19 mouse cellular contexts compared by ENCODE assay signal in the genomic region with DNA sequence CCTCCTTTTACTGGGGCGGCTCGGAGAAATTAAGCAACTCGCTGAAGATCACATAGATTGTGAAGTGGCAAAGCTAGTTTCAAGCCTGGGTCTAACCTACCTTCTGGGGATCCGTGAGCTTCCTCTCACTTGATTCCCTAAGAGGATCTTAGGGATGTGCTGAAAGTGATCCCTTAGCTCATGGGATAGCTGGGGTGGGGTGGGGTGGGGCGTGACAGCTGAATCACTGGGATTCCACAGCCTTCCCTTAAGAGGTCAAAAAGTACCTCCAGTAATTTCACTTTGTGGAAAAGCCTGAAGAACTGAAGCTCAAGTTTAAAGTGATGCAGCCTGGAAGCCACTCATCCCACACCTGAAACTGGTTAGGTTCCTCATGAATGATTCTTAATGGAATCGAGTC. TPM values are rescaled to one million over a fixed set of nuclear protein-coding genes. Genes with fewer than 3 reads are reported as not detected.
DNase-seq lines count a peak whose midpoint lies in the region; ATAC-seq and TF ChIP-seq lines count a peak whose summit lies in the region.
"Had no signal": no experiment of that assay in that cellular context is flagged by ENCODE, and none has a peak within 500 bp of the region (broad histone marks: within the 10 kb centered on the region; RNA-seq: fewer than 3 reads in every experiment).

No protein-coding gene starts in this region.

- H3K27ac ChIP-seq in forebrain, embryonic 14.5 days (ENCODE audit: low read depth, low read length): peak overlapping the region; percentile 16; the same call in 1 of the 2 replicates
- H3K27ac ChIP-seq in forebrain, embryonic 13.5 days: no peak overlapping the region
- H3K27ac ChIP-seq in kidney, adult 2 months (ENCODE audit: insufficient read depth, low read depth, low read length): 0 out of 2 replicates have a peak overlapping the region, but pooled peaks have one; percentile 17
- H3K27ac ChIP-seq in kidney, embryonic 14.5 days (ENCODE audit: low read depth, low read length): no peak overlapping the region
- 0 out of 2 replicates have a peak overlapping the region, but pooled peaks have one; percentile 9 for H3K27ac ChIP-seq in midbrain, embryonic 10.5 days (replicated peaks)
- H3K27ac ChIP-seq in midbrain, embryonic 11.5 days (ENCODE audit: low read depth, low read length): no peak overlapping the region
- H3K27ac ChIP-seq: embryonic facial prominence, embryonic 12.5 days; heart, embryonic 13.5 days; hindbrain, embryonic 15.5 days had no signal

- TF ChIP-seq CTCF in kidney, adult 2 months (conservative IDR thresholded peaks at IDR 0.05; ENCODE audit: insufficient read depth, insufficient read length, low read depth, low read length): no peak

- no peak for ATAC-seq in forebrain, embryonic 14.5 days
- no peak for ATAC-seq in forebrain, embryonic 13.5 days
- no peak for ATAC-seq in kidney, embryonic 14.5 days (ENCODE audit: low FRiP score, low TSS enrichment)
- ATAC-seq in midbrain, embryonic 11.5 days (ENCODE audit: low FRiP score): no peak
- ATAC-seq: inflammation-experienced regulatory T-cells, adult 6 months; intestine, postnatal 0 days had no signal

- H3K27me3 ChIP-seq in forebrain, embryonic 14.5 days (replicated peaks; ENCODE audit: control insufficient read depth, insufficient read depth, low read length): no peaks in the 10 kb centered on the region
- H3K27me3 ChIP-seq in forebrain, embryonic 13.5 days: no peaks in the 10 kb centered on the region
- no peaks in the 10 kb centered on the region for H3K27me3 ChIP-seq in kidney, adult 2 months (replicated peaks; ENCODE audit: control insufficient read depth, insufficient read depth, low read length)
- H3K27me3 ChIP-seq in kidney, embryonic 14.5 days (ENCODE audit: control insufficient read depth, insufficient read depth, low read length): no peaks in the 10 kb centered on the region
- H3K27me3 ChIP-seq in midbrain, embryonic 10.5 days (ENCODE audit: low read depth, poor library complexity, severe bottlenecking): no peaks in the 10 kb centered on the region
- H3K27me3 ChIP-seq in midbrain, embryonic 11.5 days (ENCODE audit: control insufficient read depth, insufficient read depth, low read length): no peaks in the 10 kb centered on the region
- H3K27me3 ChIP-seq: CH12.LX; embryonic facial prominence, embryonic 12.5 days; heart, embryonic 13.5 days; hindbrain, embryonic 15.5 days had no signal

- H3K9ac ChIP-seq in forebrain, embryonic 14.5 days (ENCODE audit: low read length): no peak overlapping the region
- no peak overlapping the region for H3K9ac ChIP-seq in forebrain, embryonic 13.5 days
- H3K9ac ChIP-seq in kidney, embryonic 14.5 days (ENCODE audit: low read depth, low read length): no peak overlapping the region
- no peak overlapping the region for H3K9ac ChIP-seq in midbrain, embryonic 11.5 days (ENCODE audit: low read length)
- H3K9ac ChIP-seq: embryonic facial prominence, embryonic 12.5 days; heart, embryonic 13.5 days; hindbrain, embryonic 15.5 days had no signal

- H3K4me1 ChIP-seq in forebrain, embryonic 14.5 days (ENCODE audit: control insufficient read depth, insufficient read depth, low read length): peaks cover 32% of the 10 kb centered on the region
- H3K4me1 ChIP-seq in forebrain, embryonic 13.5 days: peaks cover 87% of the 10 kb centered on the region
- H3K4me1 ChIP-seq in kidney, adult 2 months (ENCODE audit: control insufficient read depth, insufficient read depth, low read length): peaks cover 23% of the 10 kb centered on the region
- H3K4me1 ChIP-seq in kidney, embryonic 14.5 days (ENCODE audit: control insufficient read depth, insufficient read depth, low read length): peaks cover 14% of the 10 kb centered on the region
- peaks cover 42% of the 10 kb centered on the region for H3K4me1 ChIP-seq in midbrain, embryonic 10.5 days
- peaks cover 24% of the 10 kb centered on the region for H3K4me1 ChIP-seq in midbrain, embryonic 11.5 days (ENCODE audit: control insufficient read depth, insufficient read depth, low read length)

- TF ChIP-seq POLR2A in kidney, adult 2 months (IDR thresholded peaks at IDR 0.05; ENCODE audit: low read depth, low read length): no peak

- H3K36me3 ChIP-seq in forebrain, embryonic 14.5 days (ENCODE audit: control insufficient read depth, insufficient read depth, low read length): no peaks in the 10 kb centered on the region
- H3K36me3 ChIP-seq in forebrain, embryonic 13.5 days (ENCODE audit: poor library complexity, severe bottlenecking): peaks cover 13% of the 10 kb centered on the region; the same call in 1 of the 2 replicates
- H3K36me3 ChIP-seq in kidney, adult 2 months (ENCODE audit: control insufficient read depth, insufficient read depth, low read length): peaks cover 2% of the 10 kb centered on the region; the same call in 1 of the 2 replicates
- no peaks in the 10 kb centered on the region; the same call in 1 of the 2 replicates for H3K36me3 ChIP-seq in kidney, embryonic 14.5 days (ENCODE audit: control insufficient read depth, insufficient read depth, low read length)
- peaks cover 5% of the 10 kb centered on the region for H3K36me3 ChIP-seq in midbrain, embryonic 10.5 days
- no peaks in the 10 kb centered on the region for H3K36me3 ChIP-seq in midbrain, embryonic 11.5 days (ENCODE audit: control insufficient read depth, insufficient read depth, low read length)
- H3K36me3 ChIP-seq: heart, embryonic 13.5 days; hindbrain, embryonic 15.5 days had no signal

- no peak for DNase-seq in forebrain, embryonic 14.5 days (ENCODE audit: low spot score)
- DNase-seq in kidney, adult 2 months: no peak
- no peak for DNase-seq in midbrain, embryonic 10.5 days (ENCODE audit: low spot score)
- DNase-seq in midbrain, embryonic 11.5 days (ENCODE audit: low spot score, missing footprints): no peak
- DNase-seq in Muller cell, postnatal 12 days (ENCODE audit: inconsistent ontology term): no peak
- DNase-seq: cerebellum, adult 11 months; cerebellum, adult 9-10 months; cerebellum, postnatal 25 days; gastrocnemius, postnatal 10 days; heart, postnatal 36 days had no signal

- H3K4me2 ChIP-seq in forebrain, embryonic 14.5 days (ENCODE audit: low read length): no peak overlapping the region
- no peak overlapping the region for H3K4me2 ChIP-seq in forebrain, embryonic 13.5 days
- no peak overlapping the region for H3K4me2 ChIP-seq in kidney, embryonic 14.5 days (replicated peaks; ENCODE audit: low read depth, low read length)
- no peak overlapping the region for H3K4me2 ChIP-seq in midbrain, embryonic 11.5 days
- H3K4me2 ChIP-seq: embryonic facial prominence, embryonic 12.5 days; heart, embryonic 13.5 days; hindbrain, embryonic 15.5 days had no signal

- 92% methylated on average over 6 of the region's 6 CpGs for WGBS in forebrain, embryonic 14.5 days
- WGBS in forebrain, embryonic 13.5 days: 92% methylated on average over 6 of the region's 6 CpGs
- 71% methylated on average over 6 of the region's 6 CpGs for WGBS in kidney, adult 2 months
- WGBS in kidney, embryonic 14.5 days: 76% methylated on average over 6 of the region's 6 CpGs
- WGBS in midbrain, embryonic 10.5 days: 90% methylated on average over 6 of the region's 6 CpGs
- WGBS in midbrain, embryonic 11.5 days: 94% methylated on average over 6 of the region's 6 CpGs

- H3K9me3 ChIP-seq in forebrain, embryonic 14.5 days (replicated peaks; ENCODE audit: control insufficient read depth, low read length): no peaks in the 10 kb centered on the region
- H3K9me3 ChIP-seq in forebrain, embryonic 13.5 days (replicated peaks): no peaks in the 10 kb centered on the region
- H3K9me3 ChIP-seq in kidney, embryonic 14.5 days (ENCODE audit: control insufficient read depth, low read length): no peaks in the 10 kb centered on the region
- H3K9me3 ChIP-seq in midbrain, embryonic 10.5 days (replicated peaks): no peaks in the 10 kb centered on the region
- no peaks in the 10 kb centered on the region for H3K9me3 ChIP-seq in midbrain, embryonic 11.5 days (ENCODE audit: control insufficient read depth, low read length)
- H3K9me3 ChIP-seq: embryonic facial prominence, embryonic 12.5 days; heart, embryonic 13.5 days; hindbrain, embryonic 15.5 days had no signal

- H3K4me3 ChIP-seq in forebrain, embryonic 14.5 days (ENCODE audit: low read depth, low read length): no peak overlapping the region
- no peak overlapping the region for H3K4me3 ChIP-seq in forebrain, embryonic 13.5 days
- H3K4me3 ChIP-seq in kidney, adult 2 months (ENCODE audit: insufficient read depth, low read depth, low read length): no peak overlapping the region
- H3K4me3 ChIP-seq in kidney, embryonic 14.5 days (ENCODE audit: low read length): no peak overlapping the region
- no peak overlapping the region for H3K4me3 ChIP-seq in midbrain, embryonic 10.5 days
- no peak overlapping the region for H3K4me3 ChIP-seq in midbrain, embryonic 11.5 days (ENCODE audit: low read depth, low read length)
- H3K4me3 ChIP-seq: embryonic facial prominence, embryonic 12.5 days; heart, adult 2 months; heart, embryonic 13.5 days; hindbrain, embryonic 15.5 days had no signal

RNA-seq across cellular contexts. Expression of a gene that starts 27.8 kb away (rescaled TPM):
- 48.6 and 50.8 TPM in 2 replicates for polyA plus RNA-seq in forebrain, embryonic 14.5 days (2014; fragmentation: Nextera tagmentation; extraction: Ambion mirVana)
- polyA plus RNA-seq in forebrain, embryonic 13.5 days (2015; fragmentation: Nextera tagmentation; extraction: Ambion mirVana): 85.7 and 87.9 TPM in 2 replicates
- polyA plus RNA-seq in kidney, adult 2 months (2012; rRNA removed): 77.7 and 78.0 TPM in 2 replicates
- polyA plus RNA-seq in kidney, embryonic 14.5 days (2014; fragmentation: Nextera tagmentation; extraction: Ambion mirVana): 41.6 and 53.0 TPM in 2 replicates
- 44.5 and 55.6 TPM in 2 replicates for polyA plus RNA-seq in midbrain, embryonic 10.5 days (2016; fragmentation: Nextera tagmentation; extraction: Ambion mirVana)
- 46.3 and 47.0 TPM in 2 replicates for polyA plus RNA-seq in midbrain, embryonic 11.5 days (2014; fragmentation: Nextera tagmentation; extraction: Ambion mirVana)

Comparison
In these comparisons a context has a peak if more than half of its experiments do, and no peak if none do; other contexts are left out.
1. H3K27ac ChIP-seq: peak in forebrain, embryonic 14.5 days (single experiment), kidney, adult 2 months (single experiment) and midbrain, embryonic 10.5 days (single experiment); none in forebrain, embryonic 13.5 days (single experiment), kidney, embryonic 14.5 days (single experiment) and midbrain, embryonic 11.5 days (single experiment).